Mouse (Mus musculus): Measurements from ENCODE around the gene Tnfrsf9. TPM values are rescaled to one million over a fixed set of nuclear protein-coding genes. Genes with fewer than 3 reads are reported as not detected.

The Tnfrsf9 gene
- total RNA-seq (2012; rRNA removed), result not detected in 2 replicates
- polyA plus RNA-seq (2012; ENCODE audit: insufficient read depth in 1 of 2, insufficient read length in 2 of 2, low read depth in 1 of 2, low replicate concordance in 2 of 2, missing spikeins in 1 of 2), result under 1 TPM in 1 of 2 experiments, not detected in 1; 0.14 TPM

- peaks cover 3% of the 10 kb centered on the region for H3K79me2 ChIP-seq (ENCODE audit: control insufficient read depth, insufficient read depth, low read length, poor library complexity)
- no peaks in the 10 kb centered on the region for H3K9me3 ChIP-seq (replicated peaks; ENCODE audit: insufficient read depth, low read length)
- peaks cover 8 to 27% of the 10 kb centered on the region in 2 experiments for H3K4me1 ChIP-seq (ENCODE audit: control insufficient read depth in 1 of 2, insufficient read depth in 2 of 2, low read length in 2 of 2)
- TF ChIP-seq ZNF384 (IDR thresholded peaks at IDR 0.05; ENCODE audit: low read depth, low read length) (no peak), E2F4 (IDR thresholded peaks at IDR 0.05; ENCODE audit: borderline replicate concordance, low read depth, low read length) (peak; percentile 60; the same call in 1 of the 2 replicates), ZMIZ1 (IDR thresholded peaks at IDR 0.05; ENCODE audit: low read depth, low read length) (peak; percentile 89), JUND (IDR thresholded peaks at IDR 0.05; ENCODE audit: low read depth, low read length) (no peak), ZKSCAN1 (IDR thresholded peaks at IDR 0.05; ENCODE audit: low read depth, low read length) (no peak), SIN3A (IDR thresholded peaks at IDR 0.05; ENCODE audit: low read length) (peak; percentile 46), KAT2A (conservative IDR thresholded peaks at IDR 0.05; ENCODE audit: low read depth, low read length) (no peak; the same call in 1 of the 2 replicates), CHD2 (IDR thresholded peaks at IDR 0.05; ENCODE audit: low read length) (no peak), MAZ (IDR thresholded peaks at IDR 0.05; ENCODE audit: low read depth, low read length) (no peak), POLR2A (IDR thresholded peaks at IDR 0.05; ENCODE audit: control insufficient read depth in 1 of 2, insufficient read depth in 1 of 2, low read depth in 1 of 2, low read length in 2 of 2, poor library complexity in 1 of 2) (peak; percentile 67 to 94), BHLHE40 (IDR thresholded peaks at IDR 0.05; ENCODE audit: borderline replicate concordance, low read depth, low read length) (no peak), CHD1 (IDR thresholded peaks at IDR 0.05; ENCODE audit: low read depth, low read length) (no peak), RAD21 (IDR thresholded peaks at IDR 0.05; ENCODE audit: low read depth, low read length) (no peak), MEF2A (IDR thresholded peaks at IDR 0.05; ENCODE audit: extremely low read depth, insufficient replicate concordance, low read depth, low read length, poor library complexity, severe bottlenecking) (no peak), HCFC1 (IDR thresholded peaks at IDR 0.05; ENCODE audit: low read depth, low read length) (peak; percentile 91), SMC3 (IDR thresholded peaks at IDR 0.05; ENCODE audit: low read depth, low read length) (no peak), ZC3H11A (IDR thresholded peaks at IDR 0.05; ENCODE audit: low read depth, low read length) (no peak), UBTF (IDR thresholded peaks at IDR 0.05; ENCODE audit: borderline replicate concordance, insufficient read depth, low read depth, low read length) (no peak), MYB (IDR thresholded peaks at IDR 0.05; ENCODE audit: low read depth, low read length) (no peak), ELF1 (IDR thresholded peaks at IDR 0.05; ENCODE audit: low read depth, low read length) (peak; percentile 78), POLR2AphosphoS2 (IDR thresholded peaks at IDR 0.05; ENCODE audit: low read length) (peak; percentile 76; the same call in 1 of the 2 replicates), CTCF (IDR thresholded peaks at IDR 0.05 in 2 of 3, conservative IDR thresholded peaks at IDR 0.05 in 1 of 3; ENCODE audit: control insufficient read depth in 1 of 3, insufficient read depth in 1 of 3, low read depth in 2 of 3, low read length in 3 of 3, poor library complexity in 1 of 3, severe bottlenecking in 1 of 3) (peak in 2 of 3 experiments; percentile 36 to 49; a peak in 3 of 6 replicates), MYC (IDR thresholded peaks at IDR 0.05; ENCODE audit: low read depth, low read length) (no peak), TBP (IDR thresholded peaks at IDR 0.05; ENCODE audit: low read depth, low read length) (peak; percentile 85), GATA1 (IDR thresholded peaks at IDR 0.05; ENCODE audit: low read depth, low read length) (no peak), GABPA (IDR thresholded peaks at IDR 0.05; ENCODE audit: low read depth, low read length) (no peak), MAFK (IDR thresholded peaks at IDR 0.05; ENCODE audit: borderline replicate concordance, low read depth, low read length) (no peak), TCF12 (IDR thresholded peaks at IDR 0.05; ENCODE audit: low read depth, low read length) (peak; percentile 66), MAX (IDR thresholded peaks at IDR 0.05; ENCODE audit: low read length) (no peak), RCOR1 (IDR thresholded peaks at IDR 0.05; ENCODE audit: low read depth, low read length) (no peak), POLR2AphosphoS5 (IDR thresholded peaks at IDR 0.05; ENCODE audit: borderline replicate concordance, low read depth, low read length) (no peak), NELFE (IDR thresholded peaks at IDR 0.05; ENCODE audit: low read depth, low read length) (peak; percentile 97), USF2 (IDR thresholded peaks at IDR 0.05; ENCODE audit: borderline replicate concordance in 1 of 2, insufficient read depth in 1 of 2, low read depth in 1 of 2, low read length in 2 of 2) (no peak), ETS1 (IDR thresholded peaks at IDR 0.05; ENCODE audit: low read depth, low read length) (no peak), EP300 (IDR thresholded peaks at IDR 0.05; ENCODE audit: low read depth in 1 of 2, low read length in 2 of 2) (no peak), USF1 (IDR thresholded peaks at IDR 0.05; ENCODE audit: low read depth, low read length) (no peak), NRF1 (IDR thresholded peaks at IDR 0.05; ENCODE audit: insufficient read depth, low read depth, low read length, poor library complexity, severe bottlenecking) (peak; percentile 98)
These were observed at the start of gene Tnfrsf9, which contains the start of gene Park7 for GRCm38 (mm10) chr4:150914290-150914733. Gene Tnfrsf9 (plus strand): TSS chr4:150914562. Gene Park7 (minus strand): TSS chr4:150914437.

More at GRCm38 (mm10) chr4:150914290-150914733, at the start of gene Tnfrsf9, which contains the start of gene Park7:
- peak; percentile 98 for DNase-seq (ENCODE audit: low read depth, low spot score)
- Histone ChIP-seq H3K27me3 (ENCODE audit: control insufficient read depth in 1 of 2, insufficient read depth in 2 of 2, low read length in 2 of 2) (no peaks in the 10 kb centered on the region), H3K4me3 (ENCODE audit: control insufficient read depth in 1 of 2, insufficient read depth in 1 of 2, low read depth in 2 of 2, low read length in 2 of 2) (peak within 1 kb of the TSS; percentile 59 to 76), H3K27ac (ENCODE audit: control insufficient read depth, low read depth, low read length) (peak within 1 kb of the TSS; percentile 85), H3K9ac (ENCODE audit: control insufficient read depth, low read depth, low read length, poor library complexity, severe bottlenecking) (peak within 1 kb of the TSS; percentile 84), H3K36me3 (ENCODE audit: control insufficient read depth in 1 of 2, insufficient read depth in 2 of 2, low read length in 2 of 2) (peaks cover 0 to 17% of the 10 kb centered on the region in 2 experiments; a peak in 2 of 4 replicates)
